Mouse (Mus musculus) midbrain, embryonic 14.5 days (tissue): ENCODE measurements around the gene Prdm13. TPM values are rescaled to one million over a fixed set of nuclear protein-coding genes. Genes with fewer than 3 reads are reported as not detected.

Experiments used
- ATAC-seq: fragments of 200-750 bp; cut with Nextera tagmentation; 2 replicates; pipeline ENCODE4 v1.8.0; 2017; ENCODE audit warnings: moderate number of reproducible peaks, moderate library complexity; ENCODE audit not compliant: low FRiP score, low TSS enrichment
- DNase-seq: peaks from one replicate; pipeline ENCODE4 v3.0.0-alpha.2; 2015
- H3K27ac ChIP-seq: fragments of 300-500 bp; sonication (generic); replicated peaks from 2 replicates; pipeline ENCODE4 v1.5.1; 2014; ENCODE audit warnings: mild to moderate bottlenecking, low read depth, low read length, moderate library complexity
- H3K27me3 ChIP-seq: fragments of 300-500 bp; sonication (generic); 2 replicates; pipeline ENCODE4 v1.6.1; 2014; ENCODE audit warnings: low read length, control low read depth, mixed read lengths; ENCODE audit not compliant: control insufficient read depth, insufficient read depth
- H3K36me3 ChIP-seq: fragments of 300-500 bp; sonication (generic); 2 replicates; pipeline ENCODE4 v1.6.1; 2014; ENCODE audit warnings: low read length, control low read depth; ENCODE audit not compliant: control insufficient read depth, insufficient read depth
- H3K4me1 ChIP-seq: fragments of 300-500 bp; sonication (generic); 2 replicates; pipeline ENCODE4 v1.6.1; 2014; ENCODE audit warnings: mild to moderate bottlenecking, antibody characterized with exemption, low read length, control low read depth; ENCODE audit not compliant: control insufficient read depth, insufficient read depth
- H3K4me2 ChIP-seq: fragments of 300-500 bp; sonication (generic); 2 replicates; pipeline ENCODE4 v1.6.1; 2014; ENCODE audit warnings: mild to moderate bottlenecking, low read length, moderate library complexity
- H3K4me3 ChIP-seq: fragments of 300-500 bp; sonication (generic); replicated peaks from 2 replicates; pipeline ENCODE4 v1.5.1; 2014; ENCODE audit warnings: low read depth, low read length
- H3K9ac ChIP-seq: fragments of 300-500 bp; sonication (generic); replicated peaks from 2 replicates; pipeline ENCODE4 v1.6.1; 2014; ENCODE audit warnings: mild to moderate bottlenecking, low read length, moderate library complexity
- H3K9me3 ChIP-seq: fragments of 300-500 bp; sonication (generic); 2 replicates; pipeline ENCODE4 v1.6.1; 2016; ENCODE audit warnings: low read length, control low read depth, mixed read lengths; ENCODE audit not compliant: control insufficient read depth
- WGBS: fragments of 180-500 bp; shearing (Covaris S2); extraction: QIAGEN DNeasy Blood & Tissue Kit; methylation state at CpG from one replicate; pipeline ENCODE4 v1.1.7; 2014; 5-methylcytosine and 5-hydroxymethylcytosine counted together
- polyA plus RNA-seq: library from polyadenylated mRNA; unstranded; fragments of >200 nt; fragmentation: Nextera tagmentation; extraction: Ambion mirVana; gene quantifications from 2 replicates; pipeline ENCODE4 v1.2.1, GENCODE M21; 2014

Prdm13 gene
- polyA plus RNA-seq, 1 experiment from 2014 or later, result 0.42 TPM

DNA sequence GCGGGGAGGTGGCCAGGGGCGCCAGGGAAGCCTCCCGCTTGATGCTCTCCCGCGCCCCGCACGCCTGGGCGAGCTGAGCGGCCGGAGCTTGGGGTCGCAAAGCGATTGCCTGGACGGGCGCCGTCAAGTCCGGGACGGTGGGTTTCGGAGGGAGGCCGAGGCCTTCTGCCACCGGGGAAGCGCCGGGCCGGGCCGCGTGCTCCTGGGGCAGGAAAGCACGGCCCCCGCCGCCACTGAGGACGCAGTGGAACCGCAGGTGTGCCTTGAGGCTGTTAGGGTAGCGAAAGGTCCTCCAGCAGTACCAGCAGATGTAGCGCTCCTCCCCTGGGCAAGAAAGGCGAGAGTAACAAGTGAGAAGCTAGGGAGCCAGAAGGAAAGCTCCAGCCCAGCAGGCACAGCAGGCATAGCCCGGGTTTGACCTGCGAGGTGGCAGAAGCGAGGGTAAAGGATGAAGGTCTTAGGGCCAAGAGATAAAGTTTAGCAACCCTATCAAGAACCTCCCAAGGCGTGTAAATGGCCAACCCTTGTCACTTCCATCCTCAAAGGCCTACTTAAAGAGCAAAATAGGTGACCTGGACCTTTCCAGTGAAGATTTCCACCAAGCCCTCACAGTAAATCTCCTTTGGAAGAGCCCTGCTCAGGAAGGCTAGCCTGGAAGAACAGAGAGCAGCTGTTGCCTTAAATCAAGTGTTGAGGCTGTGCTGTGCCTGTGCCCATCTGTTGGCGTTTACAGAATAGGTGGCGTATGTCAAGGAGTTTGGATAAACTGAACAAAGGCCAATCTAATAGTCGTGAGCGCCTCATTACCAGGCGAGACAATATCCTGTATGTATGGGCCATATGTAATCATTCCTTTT lies 5.9 kb downstream of the Prdm13 start:
- no peaks in the 10 kb centered on the region for H3K9me3 ChIP-seq
- no peaks in the 10 kb centered on the region for H3K36me3 ChIP-seq
- no peak overlapping the region for H3K9ac ChIP-seq
- H3K4me3 ChIP-seq, result peak overlapping the region; percentile 31
- H3K4me2 ChIP-seq, result peak overlapping the region; percentile 50
- peaks cover 98% of the 10 kb centered on the region for H3K27me3 ChIP-seq
- DNase-seq (peak; percentile 30), ATAC-seq (peak; percentile 14; the same call in 1 of the 2 replicates)
- no peaks in the 10 kb centered on the region; the same call in 1 of the 2 replicates for H3K4me1 ChIP-seq
- H3K27ac ChIP-seq, result no peak overlapping the region
- 2% methylated on average over 42 of the region's 42 CpGs for WGBS

DNA sequence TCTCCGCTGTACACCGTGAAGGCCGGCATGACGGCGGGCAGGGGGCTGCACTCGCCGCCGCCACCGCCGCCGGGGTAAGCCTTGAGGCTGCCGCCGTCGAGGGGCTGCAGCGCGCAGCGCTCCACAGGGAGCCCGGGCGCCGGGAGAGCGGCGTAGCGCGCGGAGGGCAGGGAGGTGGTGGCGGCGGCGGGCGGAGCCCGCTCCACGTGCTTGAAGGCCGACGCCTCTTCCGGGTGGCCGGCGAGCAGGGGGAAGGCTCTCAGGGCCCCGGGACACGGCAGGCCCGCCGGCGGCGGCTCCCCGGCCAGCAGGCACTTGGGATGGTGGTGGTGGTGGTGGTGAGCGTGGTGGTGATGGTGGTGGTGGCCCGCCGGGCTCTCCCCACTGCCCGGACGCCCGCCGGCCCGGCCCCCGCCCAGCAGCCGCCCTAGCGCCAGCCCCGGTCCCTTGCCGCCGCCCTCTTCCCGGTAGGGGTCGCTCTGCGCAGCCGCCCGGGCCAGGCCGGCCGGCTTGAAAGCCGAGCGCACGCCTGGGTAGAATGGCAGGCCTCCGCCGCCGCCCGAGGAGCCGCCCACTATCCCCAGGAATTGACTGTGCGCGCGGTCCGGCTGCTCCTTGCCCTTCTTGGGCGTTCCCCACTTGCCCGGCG lies 6.7 kb downstream of the Prdm13 start:
- H3K27me3 ChIP-seq, result peaks cover 98% of the 10 kb centered on the region
- H3K4me2 ChIP-seq, result peak overlapping the region; percentile 50
- ATAC-seq (peak; percentile 78), DNase-seq (peak; percentile 69)
- H3K4me1 ChIP-seq, result no peaks in the 10 kb centered on the region; the same call in 1 of the 2 replicates
- WGBS, result 1% methylated on average over 63 of the region's 79 CpGs
- H3K36me3 ChIP-seq, result no peaks in the 10 kb centered on the region
- H3K27ac ChIP-seq, result no peak overlapping the region
- H3K9ac ChIP-seq, result no peak overlapping the region
- H3K9me3 ChIP-seq, result no peaks in the 10 kb centered on the region
- peak overlapping the region; percentile 31 for H3K4me3 ChIP-seq

DNA sequence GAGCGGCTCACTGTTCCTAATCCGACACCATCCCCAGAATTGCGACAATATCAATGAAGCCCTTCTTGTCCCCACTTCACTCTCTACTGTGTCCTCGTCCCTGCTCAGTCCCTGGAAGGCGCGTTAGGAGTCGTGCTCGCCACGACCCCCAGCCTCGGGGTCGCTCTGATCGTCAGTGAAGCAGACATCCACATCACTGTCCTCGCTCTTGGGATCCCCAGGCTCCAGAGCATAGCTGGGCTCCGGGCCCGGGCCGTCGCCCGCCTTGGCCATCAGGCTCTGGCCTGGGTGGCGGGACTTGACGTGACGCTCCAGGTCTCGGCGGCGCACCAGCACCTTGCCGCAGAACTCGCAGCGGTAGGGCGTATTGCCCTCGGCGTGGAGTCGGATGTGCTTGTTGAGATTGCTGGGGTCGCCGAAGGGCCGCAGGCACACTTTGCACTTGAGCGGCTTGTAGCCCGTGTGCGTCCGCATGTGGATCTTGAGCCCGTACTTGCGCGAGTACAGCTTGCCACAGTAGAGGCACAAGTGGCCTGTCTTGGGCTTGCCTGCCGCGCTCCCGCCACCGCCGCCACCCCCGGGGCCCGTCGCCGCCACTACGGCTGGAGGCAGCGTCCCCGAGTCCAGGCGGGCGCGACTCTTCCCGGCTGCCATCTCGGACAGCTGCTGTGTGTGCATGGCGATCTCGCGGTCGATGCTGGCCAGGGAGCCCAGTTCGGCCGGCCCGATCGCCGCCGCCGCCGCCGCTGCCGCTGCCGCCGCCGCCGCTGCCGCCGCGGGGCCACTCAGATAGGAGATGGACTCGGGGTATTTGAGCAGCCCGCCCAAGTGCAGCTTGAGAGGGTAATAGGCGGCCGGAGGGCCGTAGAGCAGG lies 7.4 kb downstream of the Prdm13 start:
- H3K4me2 ChIP-seq, result peak overlapping the region; percentile 50
- ATAC-seq (peak; percentile 24; the same call in 1 of the 2 replicates), DNase-seq (peak; percentile 50)
- H3K27me3 ChIP-seq, result peaks cover 97% of the 10 kb centered on the region
- H3K27ac ChIP-seq, result no peak overlapping the region
- under 1% methylated on average over 67 of the region's 84 CpGs for WGBS
- no peaks in the 10 kb centered on the region for H3K36me3 ChIP-seq
- H3K9me3 ChIP-seq, result no peaks in the 10 kb centered on the region
- H3K9ac ChIP-seq, result no peak overlapping the region
- no peaks in the 10 kb centered on the region; the same call in 1 of the 2 replicates for H3K4me1 ChIP-seq
- peak overlapping the region; percentile 31 for H3K4me3 ChIP-seq

DNA sequence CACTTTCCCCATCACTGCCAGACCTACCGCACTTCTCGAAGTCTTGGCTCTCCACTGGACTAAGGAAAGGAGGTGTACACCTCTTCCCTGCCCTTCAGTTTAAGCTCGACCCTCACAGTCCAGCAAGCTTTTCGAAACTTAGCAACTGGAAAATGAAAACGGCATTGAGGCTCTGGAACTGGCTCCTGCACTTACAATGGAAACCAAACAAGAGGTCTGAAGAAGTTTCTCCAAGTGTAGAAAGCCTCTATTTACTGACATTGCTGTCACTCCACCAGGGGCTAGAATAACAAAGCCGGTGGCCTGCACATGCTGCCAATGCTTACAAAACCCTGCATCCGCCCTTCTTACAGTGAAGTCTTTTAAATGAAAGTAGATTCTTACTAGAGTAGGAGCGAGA lies 11.1 kb downstream of the Prdm13 start:
- no peak for ATAC-seq
- H3K27ac ChIP-seq, result no peak overlapping the region
- H3K4me2 ChIP-seq, result no peak overlapping the region
- H3K27me3 ChIP-seq, result peaks cover 86% of the 10 kb centered on the region
- H3K9me3 ChIP-seq, result no peaks in the 10 kb centered on the region
- H3K36me3 ChIP-seq, result no peaks in the 10 kb centered on the region
- no peak overlapping the region for H3K4me3 ChIP-seq
- H3K9ac ChIP-seq, result no peak overlapping the region
- WGBS, result 4% methylated on average over 8 of the region's 8 CpGs
- DNase-seq, result peak; percentile 14
- no peaks in the 10 kb centered on the region; the same call in 1 of the 2 replicates for H3K4me1 ChIP-seq

DNA sequence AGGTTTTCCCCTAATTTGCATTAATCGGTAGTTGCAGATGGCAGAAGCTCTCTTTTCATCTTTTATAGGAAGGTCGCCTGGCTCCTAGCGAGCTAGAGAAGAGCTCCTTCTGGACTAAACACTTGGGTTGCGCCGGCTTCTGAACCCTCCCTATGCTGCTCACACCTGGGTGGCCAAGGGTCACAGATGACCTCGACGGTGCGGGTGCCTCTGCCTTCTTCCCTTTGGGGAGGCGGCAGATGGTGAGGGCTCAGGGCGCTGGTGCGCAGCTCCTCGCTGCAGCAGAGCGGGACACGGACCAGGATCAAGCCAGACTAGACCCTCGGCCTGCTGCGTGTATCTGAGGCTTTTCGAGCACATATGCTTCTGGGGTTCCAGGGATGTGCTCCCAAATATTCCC lies 11.7 kb downstream of the Prdm13 start:
- 0 out of 2 replicates have a peak, but pooled peaks have one; percentile 22 for ATAC-seq
- H3K27ac ChIP-seq, result no peak overlapping the region
- H3K27me3 ChIP-seq, result peaks cover 80% of the 10 kb centered on the region
- peak; percentile 29 for DNase-seq
- no peak overlapping the region for H3K4me2 ChIP-seq
- H3K4me3 ChIP-seq, result no peak overlapping the region
- no peaks in the 10 kb centered on the region; the same call in 1 of the 2 replicates for H3K4me1 ChIP-seq
- no peaks in the 10 kb centered on the region for H3K36me3 ChIP-seq
- 2% methylated on average over 17 of the region's 17 CpGs for WGBS
- H3K9ac ChIP-seq, result no peak overlapping the region
- no peaks in the 10 kb centered on the region for H3K9me3 ChIP-seq

DNA sequence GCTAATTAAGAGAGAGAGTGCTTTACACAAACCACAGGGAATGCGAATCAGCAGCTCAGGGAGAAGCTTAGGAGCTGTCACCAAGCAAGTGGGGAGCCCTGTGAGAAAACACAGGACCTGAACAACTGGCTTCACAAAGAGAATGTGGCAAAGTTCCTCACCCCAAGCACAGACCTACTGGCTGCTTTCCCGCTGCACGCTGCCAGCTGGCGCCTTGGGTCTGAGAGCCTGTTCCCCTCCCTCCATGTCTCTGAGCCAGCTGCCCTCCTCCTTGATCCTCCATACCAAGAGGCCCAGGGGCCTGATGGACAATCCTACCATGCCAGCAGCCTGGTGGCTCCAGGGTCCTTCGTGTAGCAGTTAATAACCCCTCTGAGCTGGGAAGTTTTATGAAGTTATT lies 19.8 kb downstream of the Prdm13 start:
- Histone ChIP-seq H3K36me3 (no peaks in the 10 kb centered on the region), H3K4me3 (no peak overlapping the region), H3K4me1 (no peaks in the 10 kb centered on the region), H3K4me2 (no peak overlapping the region), H3K27ac (no peak overlapping the region), H3K27me3 (peaks cover 11% of the 10 kb centered on the region), H3K9ac (no peak overlapping the region), H3K9me3 (no peaks in the 10 kb centered on the region)
- WGBS, result 3% methylated on average over 5 of the region's 5 CpGs
- ATAC-seq (peak; percentile 61), DNase-seq (peak; percentile 63)

DNA sequence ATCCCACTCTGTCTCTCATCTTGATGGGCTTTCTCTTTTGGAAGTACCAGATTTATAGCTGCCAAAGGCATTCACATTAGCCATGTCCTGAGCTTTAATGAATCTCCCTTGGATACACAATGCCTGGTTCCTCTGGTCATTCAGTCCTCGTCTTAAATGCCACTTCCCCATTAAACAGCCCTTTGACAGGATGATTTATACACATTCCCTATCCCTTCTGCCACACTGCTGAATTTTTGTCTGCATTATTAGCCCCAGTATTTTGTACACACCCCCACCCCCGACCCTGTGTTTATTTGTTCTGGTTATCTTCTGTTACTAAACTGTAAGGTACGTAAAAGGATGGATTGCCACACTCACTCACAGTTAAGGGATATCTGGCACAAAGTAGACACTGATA lies 27.6 kb downstream of the Prdm13 start:
- Histone ChIP-seq H3K27me3 (no peaks in the 10 kb centered on the region), H3K9me3 (no peaks in the 10 kb centered on the region), H3K9ac (no peak overlapping the region), H3K4me1 (no peaks in the 10 kb centered on the region), H3K4me2 (no peak overlapping the region), H3K27ac (no peak overlapping the region), H3K36me3 (no peaks in the 10 kb centered on the region), H3K4me3 (no peak overlapping the region)
- DNase-seq (no peak), ATAC-seq (no peak)
- WGBS, result 71% methylated on average over 3 of the region's 3 CpGs

DNA sequence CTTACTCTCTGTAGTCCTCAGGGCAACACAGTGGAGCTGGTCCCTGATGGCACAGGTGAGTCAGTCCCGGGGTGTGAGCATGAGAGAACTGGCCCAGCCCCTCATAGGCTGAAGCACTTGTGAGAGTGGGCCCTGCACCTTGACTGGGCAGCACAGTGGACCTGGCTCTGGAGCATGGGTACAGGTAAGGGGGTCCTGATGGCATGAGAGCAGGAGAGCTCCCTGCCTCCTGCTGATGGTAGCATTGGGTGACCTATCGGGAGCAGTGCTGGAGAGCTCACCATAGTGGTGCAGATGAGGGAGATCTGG lies 56.5 kb downstream of the Prdm13 start:
- H3K4me2 ChIP-seq, result no peak overlapping the region
- H3K4me1 ChIP-seq, result no peaks in the 10 kb centered on the region
- no peaks in the 10 kb centered on the region for H3K36me3 ChIP-seq
- no peak overlapping the region for H3K9ac ChIP-seq
- H3K4me3 ChIP-seq, result no peak overlapping the region
- ATAC-seq (peak; percentile 67; the same call in 1 of the 2 replicates), DNase-seq (no peak)
- WGBS, result 85% methylated on average over 2 of the region's 2 CpGs
- H3K27ac ChIP-seq, result no peak overlapping the region
- no peaks in the 10 kb centered on the region for H3K9me3 ChIP-seq
- H3K27me3 ChIP-seq, result no peaks in the 10 kb centered on the region
